Mouse (Mus musculus) right cerebral cortex, postnatal 4 days (tissue): ENCODE data around the gene Gm20422.
"Not testable (repeated sequence)": the region's sequence is repeated elsewhere in the genome, so short reads cannot be mapped to it uniquely, and the experiment has no call there.

Experiments
- DNase-seq: peaks from one replicate; pipeline ENCODE4 v3.0.0-alpha.2; 2022

Gene Gm20422

GRCm38 (mm10) chr8:69791415-69792068, 16.9 kb upstream of the Gm20422 start:
- DNase-seq, result peak; percentile 40

DNA sequence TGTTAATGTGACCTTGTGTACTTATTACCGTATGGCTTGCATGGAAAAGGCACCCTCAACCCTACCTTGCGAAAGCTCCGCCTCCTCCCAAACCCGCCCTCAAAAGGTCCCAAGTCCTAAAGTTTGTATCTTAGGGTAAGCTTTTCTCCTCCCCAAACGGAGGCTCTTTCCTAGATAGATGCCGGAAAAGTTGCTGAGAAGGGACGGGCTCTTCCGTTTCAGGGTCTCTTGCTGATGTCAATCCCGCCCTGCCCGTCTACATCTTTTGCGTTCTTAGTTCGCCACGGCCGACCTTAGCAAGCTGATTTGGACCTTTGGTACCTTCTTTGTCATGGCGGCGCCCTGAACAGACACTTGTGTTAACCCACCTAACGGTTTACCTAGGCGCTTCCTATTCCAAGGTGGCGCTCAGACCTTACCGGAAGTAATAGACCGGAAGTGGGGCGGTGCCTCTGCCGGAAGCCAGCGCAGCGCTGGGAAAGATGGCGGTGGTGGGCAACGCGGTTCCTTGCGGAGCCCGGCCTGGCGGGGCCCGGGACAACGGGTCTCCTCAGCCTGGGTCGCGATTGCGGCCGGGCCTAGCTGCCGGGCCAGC, 16.2 kb upstream of the Gm20422 start, which contains the start of the genes Atp13a1 and Zfp866:
TSS of gene Atp13a1 (plus strand) at position 391 of the 595 bp plus-strand sequence.
TSS of gene Zfp866 (minus strand) at position 406 of the 595 bp plus-strand sequence.
- DNase-seq, result peak; percentile 85

GRCm38 (mm10) chr8:69790364-69790763, 15.7 kb upstream of the Gm20422 start:
- DNase-seq, result no peak

GRCm38 (mm10) chr8:69789731-69790130, 15.0 kb upstream of the Gm20422 start:
- no peak for DNase-seq

- DNase-seq, result no peak
Measured at GRCm38 (mm10) chr8:69789105-69789504, 14.4 kb upstream of the Gm20422 start.

GRCm38 (mm10) chr8:69777111-69777510, 2.4 kb upstream of the Gm20422 start:
- no peak for DNase-seq

GRCm38 (mm10) chr8:69775149-69775534, 456 bp upstream of the Gm20422 start:
- DNase-seq, result no peak

GRCm38 (mm10) chr8:69772106-69772505, 2.6 kb downstream of the Gm20422 start:
- no peak for DNase-seq

DNA sequence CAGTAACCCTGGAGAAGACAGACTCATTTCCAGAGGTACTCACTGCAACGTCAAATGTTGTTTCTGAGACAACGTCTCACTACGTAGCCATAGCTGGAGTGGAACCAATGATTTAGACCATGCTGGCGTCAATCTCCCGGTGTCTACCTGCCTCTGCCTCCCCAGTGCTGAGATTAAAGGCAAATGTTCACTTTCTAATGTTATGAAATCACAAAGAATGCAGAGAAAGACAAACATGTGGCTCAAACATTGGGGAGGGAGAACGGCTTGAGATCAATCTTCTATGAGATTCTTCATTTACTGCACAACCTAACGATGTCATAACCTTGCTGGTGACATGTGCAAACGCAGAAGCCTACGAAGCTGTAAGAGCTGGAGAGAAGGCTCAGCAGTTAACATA, 3.5 kb downstream of the Gm20422 start:
- DNase-seq, result no peak

DNA sequence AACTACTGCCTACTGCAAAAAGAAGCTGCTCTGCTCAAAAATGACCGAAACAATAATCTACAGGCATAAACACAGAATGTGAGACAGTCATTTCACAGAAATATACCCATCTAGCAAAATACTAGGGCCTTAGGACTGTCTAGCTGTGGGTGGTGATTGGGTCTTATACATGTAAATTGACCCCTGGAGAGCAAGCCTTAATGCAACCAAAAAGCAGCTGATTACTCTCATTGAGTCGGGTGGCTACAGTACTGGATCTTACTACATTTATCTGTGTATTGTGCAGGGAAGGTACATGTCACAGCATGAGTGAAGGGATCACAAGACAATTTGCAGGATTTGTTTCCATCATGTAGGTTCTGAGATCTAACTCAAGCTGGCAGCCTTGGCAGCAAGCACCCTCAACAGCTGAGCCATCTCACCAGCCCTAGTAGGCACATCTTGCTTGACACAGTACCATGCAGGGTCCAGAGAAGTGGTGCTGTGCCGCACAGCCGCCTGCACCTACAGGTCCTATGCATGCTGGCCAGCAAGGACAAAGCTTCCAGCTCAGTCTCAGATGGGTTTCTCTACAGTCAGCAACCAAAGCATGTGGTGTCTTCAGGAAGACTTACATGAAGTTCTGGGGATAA, 12.8 kb downstream of the Gm20422 start:
- DNase-seq, result no peak

GRCm38 (mm10) chr8:69758316-69758715, 16.4 kb downstream of the Gm20422 start:
- DNase-seq, result no peak

DNA sequence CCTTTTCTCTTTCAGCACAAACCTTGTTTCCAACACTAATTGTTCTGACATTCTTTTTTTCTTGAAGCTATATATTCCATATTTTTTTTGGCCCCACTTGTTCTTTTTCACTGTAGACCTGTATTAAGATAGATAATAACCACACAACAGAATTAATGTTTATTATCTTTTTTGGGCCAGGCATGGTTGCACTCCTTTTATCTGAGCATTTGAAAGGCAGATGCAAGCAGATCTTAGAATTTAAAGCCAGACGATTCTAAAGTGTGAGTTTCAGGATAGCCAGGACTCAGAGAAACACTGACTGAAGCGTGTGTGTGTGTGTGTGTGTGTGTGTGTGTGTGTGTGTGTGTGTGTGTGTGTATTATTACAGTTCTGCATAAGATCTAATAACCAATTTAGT, 22.2 kb downstream of the Gm20422 start:
- DNase-seq, result no peak

DNA sequence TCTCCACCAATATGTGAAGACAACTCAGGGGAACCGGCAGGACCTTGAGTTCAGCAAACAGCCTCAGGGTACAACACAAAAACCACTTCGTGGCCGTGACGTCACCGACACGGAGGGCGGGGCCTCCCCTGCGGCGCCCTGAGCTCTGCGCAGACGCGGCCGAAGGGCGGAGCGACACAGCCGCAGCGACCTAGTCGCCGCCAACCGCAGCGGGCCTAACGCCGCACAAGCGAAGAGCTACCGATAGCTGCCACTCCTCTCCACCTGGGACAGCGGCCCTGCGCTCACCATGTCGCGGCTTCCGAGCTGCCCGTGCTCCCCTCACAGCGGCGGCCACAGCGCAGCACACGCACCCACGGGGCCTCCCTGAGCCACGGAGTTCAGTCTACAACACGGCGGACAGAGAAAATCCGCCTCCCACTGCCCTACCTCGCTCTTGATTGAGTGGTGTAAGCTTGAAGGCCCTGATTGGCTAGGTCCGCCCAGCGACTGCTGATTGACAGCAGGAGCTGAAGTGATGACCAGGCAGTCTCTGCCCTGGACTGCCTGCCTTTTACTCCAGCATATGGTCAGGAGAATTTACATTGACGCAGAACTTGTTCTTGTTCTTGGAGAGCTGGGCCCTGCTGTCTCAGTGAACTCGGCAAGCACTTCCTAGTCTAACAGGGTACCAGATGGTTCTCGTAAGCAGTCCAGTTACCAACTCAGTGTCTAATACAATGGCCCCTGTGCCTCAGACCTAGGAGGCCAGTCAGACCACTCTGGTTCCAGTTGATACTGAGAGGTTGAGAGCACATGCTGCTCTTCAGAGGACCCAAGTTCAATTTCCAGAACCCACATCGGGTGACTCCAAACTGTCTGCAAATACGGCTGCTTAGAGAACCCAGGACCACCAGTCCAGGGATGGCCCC, 24.9 kb downstream of the Gm20422 start, which contains the start of gene Zfp963:
TSS of gene Zfp963 (minus strand) at position 427 of the 911 bp plus-strand sequence.
- DNase-seq, result peak; percentile 92

DNA sequence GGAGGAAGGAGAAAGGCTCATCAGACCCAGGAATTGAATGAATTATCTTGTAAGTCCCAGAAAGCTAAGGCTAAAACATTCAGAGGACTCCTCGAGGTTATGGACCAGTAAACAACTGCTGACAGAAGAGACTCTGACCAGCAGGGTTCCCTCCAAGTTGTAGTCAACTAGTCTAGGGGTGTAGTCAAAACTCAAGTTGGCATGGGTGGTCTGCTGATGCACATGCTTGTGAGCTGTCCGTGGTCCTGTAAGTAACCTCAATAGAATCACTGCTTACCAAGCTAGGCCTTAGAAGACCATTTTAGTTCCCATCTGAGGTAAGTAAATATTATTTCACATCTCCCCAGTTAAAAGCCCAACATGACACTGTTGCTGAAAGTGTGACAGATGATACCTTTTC, 33.5 kb downstream of the Gm20422 start:
- DNase-seq, result no peak

GRCm38 (mm10) chr8:69740763-69741162, 33.9 kb downstream of the Gm20422 start:
- DNase-seq, result no peak

DNA sequence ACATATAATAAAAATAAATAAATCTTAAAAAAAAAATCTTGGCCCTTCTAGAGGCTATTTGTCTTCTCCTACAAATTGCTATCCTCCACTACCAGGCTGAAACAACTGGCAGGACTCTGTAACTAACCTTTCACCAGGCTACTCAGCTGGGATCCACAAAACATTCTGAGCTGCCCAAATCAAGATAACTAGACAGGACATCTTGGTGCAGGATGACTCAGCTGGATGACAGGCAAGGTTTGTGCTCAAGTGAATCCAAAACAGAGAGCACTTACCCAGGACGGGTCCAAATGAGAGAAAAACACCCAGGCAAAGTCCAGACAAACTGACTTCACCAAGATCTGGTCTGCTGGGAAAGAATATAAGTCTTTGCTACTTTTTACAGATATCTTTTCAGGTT, 39.2 kb downstream of the Gm20422 start:
- no peak for DNase-seq

DNA sequence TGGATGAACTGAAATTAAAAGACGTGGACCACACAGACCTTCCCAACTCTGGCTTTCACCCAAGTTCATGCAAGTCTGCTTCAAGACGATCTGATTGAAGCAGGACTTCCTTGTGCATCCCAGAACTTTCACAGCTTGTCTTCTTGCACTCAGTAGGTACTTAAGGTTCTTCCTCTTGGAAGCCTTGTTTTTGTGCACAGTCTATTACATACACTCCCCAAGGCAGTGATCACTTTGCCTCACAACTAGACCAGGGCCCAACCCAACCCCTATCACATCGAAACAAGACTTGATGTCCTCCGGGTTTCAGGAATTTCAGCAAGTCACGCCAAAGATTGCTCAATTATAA, 57.5 kb downstream of the Gm20422 start:
- DNase-seq, result no peak

- peak; percentile 93 for DNase-seq
Measured at GRCm38 (mm10) chr8:69716403-69717231, 58.1 kb downstream of the Gm20422 start.

- DNase-seq, result no peak
Measured at GRCm38 (mm10) chr8:69715366-69715765, 59.3 kb downstream of the Gm20422 start.

GRCm38 (mm10) chr8:69713516-69713915, 61.2 kb downstream of the Gm20422 start:
- no peak for DNase-seq

- DNase-seq, result not testable (repeated sequence)
Measured at GRCm38 (mm10) chr8:69710624-69711023, 64.1 kb downstream of the Gm20422 start, which contains the start of gene Zfp869. Gene Zfp869 (minus strand): TSS chr8:69710724.

DNA sequence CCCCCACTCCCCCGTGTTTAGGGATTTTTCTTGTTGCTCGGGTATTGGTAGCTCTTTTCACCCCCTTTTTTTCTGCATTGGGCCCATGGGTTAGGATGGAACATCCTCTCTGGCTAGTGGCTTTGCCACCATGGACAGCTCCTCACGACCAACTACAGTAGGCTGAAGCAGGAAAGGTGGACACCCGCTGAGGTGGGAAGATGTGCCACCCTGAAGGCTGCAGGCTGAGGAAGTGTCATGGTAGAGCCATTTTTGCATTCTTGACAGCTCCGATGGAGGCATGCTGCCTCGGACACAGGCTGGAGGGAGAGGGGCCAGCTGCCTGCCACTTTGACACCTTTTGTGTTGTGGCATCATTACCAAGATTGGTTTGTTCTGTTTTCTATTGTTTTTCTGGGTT, 72.9 kb downstream of the Gm20422 start:
- DNase-seq, result no peak
